Mouse (Mus musculus) midbrain, embryonic 16.5 days (tissue): ENCODE measurements around the gene Tns3. TPM values are rescaled to one million over a fixed set of nuclear protein-coding genes. Genes with fewer than 3 reads are reported as not detected.
A peak's percentile ranks its signal among the peaks of the same experiment; 100 is the strongest.
"Not testable (repeated sequence)": the region's sequence is repeated elsewhere in the genome, so short reads cannot be mapped to it uniquely, and the experiment has no call there.

Source experiments
- ATAC-seq: fragments of 200-750 bp; cut with Nextera tagmentation; 2 replicates; pipeline ENCODE4 v1.8.0; 2017; ENCODE audit warnings: moderate TSS enrichment
- H3K27ac ChIP-seq: fragments of 300-500 bp; sonication (generic); 2 replicates; pipeline ENCODE4 v1.5.1; 2014; ENCODE audit warnings: mild to moderate bottlenecking, low read length, mixed read lengths
- H3K27me3 ChIP-seq: fragments of 300-500 bp; sonication (generic); 2 replicates; pipeline ENCODE4 v1.6.1; 2014; ENCODE audit warnings: low read depth, low read length, mixed read lengths; ENCODE audit not compliant: control insufficient read depth, insufficient read depth
- H3K36me3 ChIP-seq: fragments of 300-500 bp; sonication (generic); 2 replicates; pipeline ENCODE4 v1.6.1; 2014; ENCODE audit warnings: mild to moderate bottlenecking, low read length, moderate library complexity, mixed read lengths; ENCODE audit not compliant: control insufficient read depth, insufficient read depth
- H3K4me1 ChIP-seq: fragments of 300-500 bp; sonication (generic); 2 replicates; pipeline ENCODE4 v1.6.1; 2014; ENCODE audit warnings: mild to moderate bottlenecking, low read length, mixed read lengths; ENCODE audit not compliant: control insufficient read depth, insufficient read depth
- H3K4me2 ChIP-seq: fragments of 300-500 bp; sonication (generic); 2 replicates; pipeline ENCODE4 v1.6.1; 2014; ENCODE audit warnings: mild to moderate bottlenecking, low read length, mixed read lengths
- H3K4me3 ChIP-seq: fragments of 300-500 bp; sonication (generic); 2 replicates; pipeline ENCODE4 v1.5.1; 2014; ENCODE audit warnings: low read depth, mild to moderate bottlenecking, low read length, moderate library complexity, mixed read lengths
- H3K9ac ChIP-seq: fragments of 300-500 bp; sonication (generic); 2 replicates; pipeline ENCODE4 v1.6.1; 2014; ENCODE audit warnings: low read depth, low read length, mixed read lengths
- H3K9me3 ChIP-seq: fragments of 300-500 bp; sonication (generic); replicated peaks from 2 replicates; pipeline ENCODE4 v1.6.1; 2014; ENCODE audit warnings: mild to moderate bottlenecking, low read length, mixed read lengths; ENCODE audit not compliant: control insufficient read depth, poor library complexity, severe bottlenecking
- WGBS: fragments of 180-500 bp; shearing (Covaris S2); extraction: QIAGEN DNeasy Blood & Tissue Kit; methylation state at CpG from one replicate; pipeline ENCODE4 v1.1.7; 2014; 5-methylcytosine and 5-hydroxymethylcytosine counted together
- polyA plus RNA-seq: library from polyadenylated mRNA; unstranded; fragments of >200 nt; fragmentation: Nextera tagmentation; extraction: Ambion mirVana; gene quantifications from 2 replicates; pipeline ENCODE4 v1.2.1, GENCODE M21; 2015

Tns3 gene
- polyA plus RNA-seq, 1 experiment from 2014 or later = 5.3 TPM

DNA sequence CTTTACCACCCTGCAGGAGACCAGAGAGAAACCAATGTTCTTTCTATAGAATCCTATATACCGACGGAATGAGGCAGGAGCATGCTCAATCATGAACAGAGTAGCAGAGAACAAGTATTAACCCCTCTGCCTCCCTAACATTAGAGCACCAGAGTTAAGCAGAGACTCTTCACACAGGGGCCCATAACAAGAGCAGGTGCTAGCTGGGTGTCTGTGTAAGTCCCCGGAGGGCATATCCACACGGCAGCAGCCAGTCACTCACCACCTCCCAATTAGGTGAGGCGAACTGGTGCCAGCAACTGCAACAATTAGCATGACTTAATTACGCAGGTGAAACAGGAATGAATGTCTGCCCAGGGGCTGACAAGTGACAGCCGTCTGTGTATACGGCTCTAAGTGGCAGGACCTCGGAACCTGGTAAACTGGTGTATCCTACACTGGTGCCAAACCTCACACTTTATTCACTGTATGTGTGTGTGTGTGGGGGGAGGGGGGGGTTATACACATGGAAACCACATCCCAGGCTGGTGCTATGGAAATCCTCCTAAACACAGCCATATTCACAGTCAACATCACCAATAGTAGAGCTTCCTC is 123.0 kb downstream of the Tns3 start:
- ATAC-seq = peak; percentile 78
- Histone ChIP-seq H3K4me3 (no peak overlapping the region), H3K27me3 (no peaks in the 10 kb centered on the region), H3K4me1 (no peaks in the 10 kb centered on the region), H3K4me2 (no peak overlapping the region), H3K36me3 (no peaks in the 10 kb centered on the region), H3K9me3 (no peaks in the 10 kb centered on the region), H3K9ac (no peak overlapping the region), H3K27ac (no peak overlapping the region)
- 80% methylated on average over 9 of the region's 9 CpGs for WGBS

DNA sequence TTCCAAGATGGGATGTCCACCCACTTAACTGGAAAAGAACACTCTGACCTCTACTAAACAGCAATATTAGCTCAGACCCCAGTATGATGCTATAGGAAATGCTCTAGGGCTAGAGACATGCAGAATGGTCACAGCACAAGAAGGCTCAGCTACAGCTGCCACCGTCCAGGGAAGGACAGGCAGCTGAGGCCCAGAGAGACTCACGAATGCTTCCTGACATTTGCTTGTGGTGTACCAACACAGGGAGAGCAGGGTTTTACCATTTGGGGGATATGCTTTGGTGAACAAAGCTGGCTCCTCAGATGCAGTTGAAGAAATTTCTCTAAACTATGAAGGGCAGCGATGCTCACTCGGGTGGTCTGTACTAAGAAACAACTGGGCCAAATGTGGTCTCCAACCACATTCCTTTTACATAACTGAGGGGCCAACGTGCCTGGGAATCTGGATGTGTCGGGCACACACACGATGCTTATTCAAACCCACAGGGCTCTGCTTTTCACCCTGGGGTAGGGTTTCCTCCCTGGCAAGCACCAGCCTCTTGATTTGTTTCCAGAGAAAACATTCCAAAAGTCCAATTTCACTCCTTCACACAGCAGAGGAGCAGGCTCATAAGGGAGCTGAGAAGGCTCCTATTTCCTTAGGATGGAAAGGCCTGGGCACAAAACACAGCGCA is 124.6 kb downstream of the Tns3 start:
- H3K9me3 ChIP-seq = no peaks in the 10 kb centered on the region
- H3K36me3 ChIP-seq = no peaks in the 10 kb centered on the region
- H3K4me3 ChIP-seq = no peak overlapping the region
- no peak for ATAC-seq
- no peak overlapping the region for H3K4me2 ChIP-seq
- H3K27ac ChIP-seq = no peak overlapping the region
- no peaks in the 10 kb centered on the region for H3K27me3 ChIP-seq
- H3K9ac ChIP-seq = no peak overlapping the region
- 80% methylated on average over 8 of the region's 8 CpGs for WGBS
- H3K4me1 ChIP-seq = no peaks in the 10 kb centered on the region

DNA sequence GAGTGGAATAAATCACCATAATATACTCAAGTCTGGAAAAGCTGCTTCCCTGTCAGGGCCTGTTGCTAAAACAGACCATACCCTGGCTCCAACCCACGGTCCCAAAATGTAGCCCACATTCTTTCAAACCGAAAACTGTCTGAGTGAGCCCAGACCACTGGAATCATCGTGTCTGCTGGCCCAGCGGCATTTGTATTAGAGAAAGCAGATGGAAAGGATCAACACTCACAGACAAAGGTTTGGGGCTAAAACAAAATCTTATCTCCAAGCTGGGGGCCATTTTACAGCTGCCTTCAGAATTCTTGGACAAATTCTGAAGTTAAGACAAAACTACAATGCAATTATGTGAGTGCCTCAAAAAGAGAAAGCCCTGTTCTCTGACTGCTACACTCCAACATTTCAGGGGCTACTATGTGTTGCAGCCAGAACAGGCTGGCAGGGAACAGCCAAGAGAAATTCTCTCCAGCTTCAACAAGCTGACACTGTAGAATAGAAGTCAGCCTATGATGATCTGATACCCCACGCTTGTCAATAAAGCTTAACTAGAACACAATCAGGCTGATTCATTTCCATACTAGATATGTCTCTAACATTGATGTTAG is 127.2 kb downstream of the Tns3 start:
- no peak overlapping the region for H3K4me2 ChIP-seq
- H3K27me3 ChIP-seq = no peaks in the 10 kb centered on the region
- no peak overlapping the region for H3K9ac ChIP-seq
- no peak overlapping the region for H3K27ac ChIP-seq
- ATAC-seq = no peak
- H3K4me3 ChIP-seq = no peak overlapping the region
- H3K36me3 ChIP-seq = no peaks in the 10 kb centered on the region
- H3K9me3 ChIP-seq = no peaks in the 10 kb centered on the region
- WGBS = 74% methylated on average over 5 of the region's 5 CpGs
- H3K4me1 ChIP-seq = 0 out of 2 replicates have a peak, but pooled peaks cover under 1% of the 10 kb centered on the region

DNA sequence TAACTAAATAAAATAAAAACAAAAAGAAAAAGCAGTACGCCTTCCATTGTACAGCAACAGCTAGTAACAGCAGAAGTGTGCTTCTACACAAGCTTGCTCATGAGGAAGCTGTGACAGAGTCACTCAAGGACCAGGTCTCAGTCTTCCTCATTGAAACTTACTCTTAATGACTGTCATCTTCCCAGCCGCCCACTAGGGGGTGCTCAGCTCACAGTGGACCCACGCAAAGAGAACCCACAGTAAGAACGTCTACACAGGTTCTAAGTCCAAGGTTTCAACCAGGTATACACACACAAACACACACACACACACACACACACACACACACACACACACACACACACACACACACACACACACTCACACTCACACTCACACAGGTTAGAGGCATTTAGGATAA is 129.4 kb downstream of the Tns3 start:
- H3K4me1 ChIP-seq = peaks cover 5% of the 10 kb centered on the region; the same call in 1 of the 2 replicates
- WGBS = 19% methylated on average over 4 of the region's 4 CpGs
- no peak overlapping the region for H3K4me3 ChIP-seq
- ATAC-seq = peak; percentile 15; the same call in 1 of the 2 replicates
- no peak overlapping the region for H3K4me2 ChIP-seq
- no peak overlapping the region for H3K9ac ChIP-seq
- no peak overlapping the region for H3K27ac ChIP-seq
- H3K36me3 ChIP-seq = no peaks in the 10 kb centered on the region
- H3K27me3 ChIP-seq = no peaks in the 10 kb centered on the region
- H3K9me3 ChIP-seq = no peaks in the 10 kb centered on the region

DNA sequence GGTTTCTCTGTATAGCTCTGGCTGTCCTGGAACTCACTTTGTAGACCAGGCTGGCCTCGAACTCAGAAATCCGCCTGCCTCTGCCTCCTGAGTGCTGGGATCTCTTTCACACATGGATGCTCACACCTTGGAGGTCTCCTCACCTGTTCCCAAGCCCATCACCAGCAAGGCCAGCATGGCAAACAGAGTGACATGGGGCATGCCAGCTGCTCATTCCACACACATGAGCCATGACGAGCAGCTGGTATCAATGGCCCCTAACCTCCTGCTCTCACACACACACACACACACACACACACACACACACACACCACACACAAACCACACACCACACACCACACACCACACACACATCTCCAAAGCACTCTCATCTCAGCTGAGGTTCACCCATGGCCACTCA is 131.6 kb downstream of the Tns3 start:
- not testable (repeated sequence) for H3K4me2 ChIP-seq, H3K9me3 ChIP-seq, H3K4me3 ChIP-seq, H3K9ac ChIP-seq, H3K36me3 ChIP-seq, H3K27me3 ChIP-seq, H3K27ac ChIP-seq, H3K4me1 ChIP-seq
- 0 out of 2 replicates have a peak, but pooled peaks have one; percentile 21 for ATAC-seq
- WGBS = 94% methylated on average over 3 of the region's 3 CpGs

DNA sequence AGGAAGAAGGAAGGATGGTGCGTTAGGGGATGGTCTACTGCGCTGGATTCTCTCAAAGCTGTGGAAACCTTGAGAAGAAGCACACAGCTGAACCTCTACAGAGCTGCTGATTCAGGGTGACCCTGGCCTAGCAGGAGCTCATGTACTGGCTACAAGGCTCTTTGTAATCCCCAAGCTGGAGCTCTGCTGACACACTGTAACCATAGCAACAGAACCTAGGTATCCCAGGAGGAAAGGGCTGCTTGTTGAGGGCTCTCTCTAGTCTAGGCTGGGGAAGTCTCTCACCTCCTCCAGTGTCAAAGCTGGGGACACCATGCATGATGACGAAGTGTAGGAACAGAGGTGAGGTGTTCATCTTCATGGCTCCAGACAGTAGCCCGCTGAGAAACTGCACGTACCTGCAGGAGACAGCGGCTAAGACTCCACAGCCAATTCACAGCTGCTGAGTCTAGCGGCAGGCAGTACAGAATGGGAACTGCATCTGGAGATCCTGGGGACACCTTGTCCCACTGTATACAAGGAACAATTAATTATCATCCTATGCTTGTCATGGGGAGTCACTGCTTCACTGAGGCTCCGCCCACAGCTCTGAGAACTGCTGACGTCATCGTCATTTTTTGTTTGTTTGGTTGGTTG is 132.1 kb downstream of the Tns3 start:
- Histone ChIP-seq H3K4me3 (no peak overlapping the region), H3K36me3 (no peaks in the 10 kb centered on the region), H3K4me1 (peaks cover 5% of the 10 kb centered on the region; the same call in 1 of the 2 replicates), H3K9ac (no peak overlapping the region), H3K27me3 (no peaks in the 10 kb centered on the region), H3K4me2 (no peak overlapping the region), H3K27ac (peak overlapping the region; percentile 18; the same call in 1 of the 2 replicates), H3K9me3 (no peaks in the 10 kb centered on the region)
- 78% methylated on average over 10 of the region's 10 CpGs for WGBS
- peak; percentile 76 for ATAC-seq

DNA sequence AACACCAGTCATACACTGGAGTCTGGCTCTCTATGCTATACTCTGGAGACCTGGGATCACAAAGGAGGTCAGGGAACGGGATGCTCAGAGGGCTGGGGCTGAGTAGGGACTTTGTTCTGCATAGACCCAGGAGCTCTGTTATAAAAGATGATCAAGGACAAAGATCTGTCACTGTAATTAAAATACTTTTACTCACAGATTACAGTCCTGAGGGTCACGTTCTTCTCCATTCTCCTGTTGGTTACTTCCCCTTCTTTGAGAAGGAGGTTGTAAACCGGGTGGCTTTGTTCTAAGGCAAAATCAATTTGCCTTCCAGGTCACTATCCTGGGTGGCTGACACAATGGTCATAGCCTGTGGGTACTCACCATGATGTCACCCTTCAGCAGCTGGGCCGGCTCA is 133.8 kb downstream of the Tns3 start:
- no peak overlapping the region for H3K9ac ChIP-seq
- no peak overlapping the region for H3K4me2 ChIP-seq
- no peaks in the 10 kb centered on the region for H3K27me3 ChIP-seq
- no peak for ATAC-seq
- H3K27ac ChIP-seq = no peak overlapping the region
- H3K4me3 ChIP-seq = no peak overlapping the region
- 56% methylated on average over 4 of the region's 4 CpGs for WGBS
- H3K9me3 ChIP-seq = no peaks in the 10 kb centered on the region
- no peaks in the 10 kb centered on the region for H3K36me3 ChIP-seq
- peaks cover 8% of the 10 kb centered on the region; the same call in 1 of the 2 replicates for H3K4me1 ChIP-seq

DNA sequence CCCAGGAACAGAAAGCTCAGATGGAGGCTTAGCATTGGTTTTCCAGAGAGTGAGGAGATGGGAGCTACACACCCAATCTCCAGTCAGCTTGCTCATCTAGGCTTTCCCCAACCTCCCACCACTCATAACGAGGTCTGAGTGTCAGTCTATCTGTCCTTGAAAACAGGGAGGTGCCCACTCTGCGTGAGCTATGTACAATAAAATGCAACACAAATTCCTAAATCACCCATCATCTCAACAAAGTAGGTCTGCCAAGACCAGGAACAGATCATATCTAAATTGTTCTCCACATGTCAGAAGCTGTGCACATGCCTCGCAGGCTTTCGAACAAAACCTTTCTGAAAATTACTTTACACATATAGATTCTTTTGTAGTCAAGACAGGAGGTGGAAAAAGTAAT is 134.3 kb downstream of the Tns3 start:
- Histone ChIP-seq H3K27ac (no peak overlapping the region), H3K4me1 (peaks cover 8% of the 10 kb centered on the region; the same call in 1 of the 2 replicates), H3K36me3 (no peaks in the 10 kb centered on the region), H3K4me2 (no peak overlapping the region), H3K9ac (no peak overlapping the region), H3K27me3 (no peaks in the 10 kb centered on the region), H3K4me3 (no peak overlapping the region), H3K9me3 (no peaks in the 10 kb centered on the region)
- ATAC-seq = no peak
- WGBS = 89% methylated on average over 4 of the region's 4 CpGs
